Mouse (Mus musculus) liver, postnatal 0 days (tissue): ENCODE measurements around the gene 9930022D16Rik. TPM values are rescaled to one million over a fixed set of nuclear protein-coding genes. Genes with fewer than 3 reads are reported as not detected.

Experiments used
- ATAC-seq: fragments of 200-750 bp; cut with Nextera tagmentation; 2 replicates; pipeline ENCODE4 v1.8.0; 2017; ENCODE audit warnings: mild to moderate bottlenecking, moderate library complexity
- DNase-seq: peaks from one replicate; pipeline ENCODE4 v3.0.0-alpha.2; 2016
- H3K27ac ChIP-seq: fragments of 300-500 bp; sonication (generic); 2 replicates; pipeline ENCODE4 v1.5.1; 2014; ENCODE audit warnings: antibody characterized with exemption, moderate library complexity, mild to moderate bottlenecking, low read depth
- H3K27me3 ChIP-seq: fragments of 300-500 bp; sonication (generic); 2 replicates; pipeline ENCODE4 v1.6.1; 2014; ENCODE audit warnings: low read length, control low read depth, mixed read lengths; ENCODE audit not compliant: insufficient read depth
- H3K36me3 ChIP-seq: fragments of 300-500 bp; sonication (generic); replicated peaks from 2 replicates; pipeline ENCODE4 v1.6.1; 2014; ENCODE audit warnings: mild to moderate bottlenecking, control low read depth, low read length, moderate library complexity, mixed read lengths; ENCODE audit not compliant: insufficient read depth
- H3K4me1 ChIP-seq: fragments of 300-500 bp; sonication (generic); 2 replicates; pipeline ENCODE4 v1.6.1; 2014; ENCODE audit warnings: antibody characterized with exemption, mild to moderate bottlenecking, control low read depth; ENCODE audit not compliant: insufficient read depth
- H3K4me2 ChIP-seq: fragments of 300-500 bp; sonication (generic); 2 replicates; pipeline ENCODE4 v1.6.1; 2014; ENCODE audit warnings: low read depth, mild to moderate bottlenecking, low read length, moderate library complexity, mixed read lengths
- H3K4me3 ChIP-seq: fragments of 300-500 bp; sonication (generic); 2 replicates; pipeline ENCODE4 v1.5.1; 2014; ENCODE audit warnings: low read depth, low read length
- H3K9ac ChIP-seq: fragments of 300-500 bp; sonication (generic); replicated peaks from 2 replicates; pipeline ENCODE4 v1.6.1; 2014; ENCODE audit warnings: mild to moderate bottlenecking, moderate library complexity
- H3K9me3 ChIP-seq: fragments of 300-500 bp; sonication (generic); 2 replicates; pipeline ENCODE4 v1.6.1; 2016; ENCODE audit warnings: mild to moderate bottlenecking, control low read depth, low read length, mixed read lengths
- CTCF ChIP-seq: sonication (generic); IDR thresholded peaks from 2 replicates; pipeline ENCODE4 v1.5.1; 2016; ENCODE audit warnings: antibody characterized with exemption, low read depth
- EP300 ChIP-seq: IDR thresholded peaks from 2 replicates; pipeline ENCODE4 v1.6.1; 2016; ENCODE audit warnings: antibody characterized with exemption, low read depth, mild to moderate bottlenecking
- WGBS: fragments of 180-500 bp; shearing (Covaris S2); extraction: QIAGEN DNeasy Blood & Tissue Kit; methylation state at CpG from one replicate; pipeline ENCODE4 v1.1.7; 2014; ENCODE audit not compliant: insufficient replicate concordance; 5-methylcytosine and 5-hydroxymethylcytosine counted together
- polyA plus RNA-seq: library from polyadenylated mRNA; unstranded; fragments of >200 nt; fragmentation: Nextera tagmentation; extraction: Ambion mirVana; gene quantifications from 2 replicates; pipeline ENCODE4 v1.2.1, GENCODE M21; 2015

The 9930022D16Rik gene
- polyA plus RNA-seq, 1 experiment from 2014 or later = not detected

GRCm38 (mm10) chr11:109427353-109427752 lies 13.6 kb downstream of the 9930022D16Rik start:
- 92% methylated on average over 5 of the region's 5 CpGs for WGBS
- Histone ChIP-seq H3K9me3 (no peaks in the 10 kb centered on the region), H3K27me3 (no peaks in the 10 kb centered on the region), H3K4me2 (no peak overlapping the region), H3K27ac (no peak overlapping the region), H3K9ac (no peak overlapping the region), H3K4me3 (no peak overlapping the region), H3K36me3 (peaks cover 18% of the 10 kb centered on the region), H3K4me1 (peaks cover 15% of the 10 kb centered on the region)
- TF ChIP-seq CTCF = no peak
- no peak for TF ChIP-seq EP300
- DNase-seq = no peak
- no peak for ATAC-seq

DNA sequence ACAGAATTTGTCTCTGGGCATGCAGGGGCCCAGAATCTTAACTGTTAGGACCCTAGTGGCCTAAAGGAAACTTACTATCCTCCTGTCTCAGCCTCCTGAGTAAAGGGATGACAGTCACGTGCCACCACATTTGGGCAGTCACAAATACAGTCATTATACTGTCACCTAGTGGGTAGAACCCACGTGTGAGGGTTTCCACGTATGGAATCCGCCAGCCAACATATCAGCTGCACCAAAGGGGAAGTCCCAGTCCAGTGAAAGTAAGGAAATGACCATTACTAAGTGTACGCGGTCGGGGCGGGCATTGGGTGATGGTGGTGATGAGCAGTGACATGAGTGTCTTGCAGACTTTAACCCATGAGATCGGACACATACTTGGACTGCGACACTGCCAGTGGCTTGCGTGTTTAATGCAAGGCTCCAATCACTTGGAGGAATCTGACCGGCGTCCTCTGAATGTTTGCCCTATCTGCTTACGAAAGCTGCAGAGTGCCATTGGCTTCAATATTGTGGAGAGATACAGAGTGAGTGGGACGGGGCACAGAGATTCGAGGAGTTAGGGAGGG lies 20.6 kb downstream of the 9930022D16Rik start:
- H3K27ac ChIP-seq = no peak overlapping the region
- no peaks in the 10 kb centered on the region for H3K27me3 ChIP-seq
- H3K4me2 ChIP-seq = no peak overlapping the region
- peaks cover 32% of the 10 kb centered on the region for H3K36me3 ChIP-seq
- no peaks in the 10 kb centered on the region; the same call in 1 of the 2 replicates for H3K4me1 ChIP-seq
- DNase-seq (no peak), ATAC-seq (no peak)
- no peak overlapping the region for H3K9ac ChIP-seq
- no peak overlapping the region for H3K4me3 ChIP-seq
- H3K9me3 ChIP-seq = no peaks in the 10 kb centered on the region
- 73% methylated on average over 16 of the region's 16 CpGs for WGBS
- TF ChIP-seq EP300 = no peak
- no peak for TF ChIP-seq CTCF

- H3K9ac ChIP-seq = no peak overlapping the region
- ATAC-seq = no peak
- peaks cover 21% of the 10 kb centered on the region for H3K36me3 ChIP-seq
- H3K4me1 ChIP-seq = peaks cover 12% of the 10 kb centered on the region
- H3K4me3 ChIP-seq = no peak overlapping the region
- WGBS = 60% methylated on average over 6 of the region's 8 CpGs
- H3K9me3 ChIP-seq = no peaks in the 10 kb centered on the region
- TF ChIP-seq CTCF (no peak), EP300 (no peak)
- H3K27me3 ChIP-seq = no peaks in the 10 kb centered on the region
- H3K27ac ChIP-seq = no peak overlapping the region
- no peak for DNase-seq
- no peak overlapping the region for H3K4me2 ChIP-seq
These were observed 23.2 kb downstream of the 9930022D16Rik start for GRCm38 (mm10) chr11:109436889-109437288.

GRCm38 (mm10) chr11:109439209-109439608 lies 25.5 kb downstream of the 9930022D16Rik start:
- Histone ChIP-seq H3K9me3 (no peaks in the 10 kb centered on the region), H3K4me1 (peaks cover 12% of the 10 kb centered on the region), H3K36me3 (peaks cover 19% of the 10 kb centered on the region), H3K4me2 (peak overlapping the region; percentile 81), H3K9ac (no peak overlapping the region), H3K4me3 (peak overlapping the region; percentile 59; the same call in 1 of the 2 replicates), H3K27ac (no peak overlapping the region), H3K27me3 (no peaks in the 10 kb centered on the region)
- ATAC-seq = peak; percentile 1; the same call in 1 of the 2 replicates
- DNase-seq = no peak
- 33% methylated on average over 5 of the region's 5 CpGs for WGBS
- TF ChIP-seq CTCF (no peak), EP300 (no peak)

- DNase-seq (peak; percentile 81), ATAC-seq (peak; percentile 82)
- H3K4me1 ChIP-seq = peaks cover 12% of the 10 kb centered on the region
- 1% methylated on average over 32 of the region's 32 CpGs for WGBS
- H3K4me2 ChIP-seq = peak overlapping the region; percentile 81
- peak overlapping the region; percentile 65 for H3K9ac ChIP-seq
- H3K9me3 ChIP-seq = no peaks in the 10 kb centered on the region
- peaks cover 15% of the 10 kb centered on the region for H3K36me3 ChIP-seq
- peak; percentile 24; the same call in 1 of the 2 replicates for TF ChIP-seq CTCF
- no peak for TF ChIP-seq EP300
- H3K27me3 ChIP-seq = no peaks in the 10 kb centered on the region
- H3K27ac ChIP-seq = peak overlapping the region; percentile 55
- peak overlapping the region; percentile 59 for H3K4me3 ChIP-seq
These were observed 26.2 kb downstream of the 9930022D16Rik start for GRCm38 (mm10) chr11:109439829-109440340.

GRCm38 (mm10) chr11:109440641-109441040 lies 26.9 kb downstream of the 9930022D16Rik start:
- Histone ChIP-seq H3K4me1 (peaks cover 12% of the 10 kb centered on the region), H3K9ac (peak overlapping the region; percentile 65), H3K4me3 (peak overlapping the region; percentile 59), H3K27ac (no peak overlapping the region), H3K4me2 (peak overlapping the region; percentile 81), H3K9me3 (no peaks in the 10 kb centered on the region), H3K27me3 (no peaks in the 10 kb centered on the region), H3K36me3 (peaks cover 8% of the 10 kb centered on the region)
- DNase-seq = no peak
- no peak for TF ChIP-seq CTCF
- no peak for TF ChIP-seq EP300
- 54% methylated on average over 4 of the region's 4 CpGs for whole genome bisulfite sequencing
- ATAC-seq = no peak
